Mouse (Mus musculus) forebrain, embryonic 16.5 days (tissue): ENCODE measurements around the gene Olfr802. TPM values are rescaled to one million over a fixed set of nuclear protein-coding genes. Genes with fewer than 3 reads are reported as not detected.

Experiments used
- microRNA-seq: library from miRNA; unstranded; fragments of <30 nt; microRNA quantifications from one replicate; pipeline ENCODE4, GENCODE M21; 2017
- polyA plus RNA-seq: library from polyadenylated mRNA; unstranded; fragments of >200 nt; fragmentation: Nextera tagmentation; extraction: Ambion mirVana; gene quantifications from 2 replicates; pipeline ENCODE4 v1.2.1, GENCODE M21; 2015

Olfr802 gene
- polyA plus RNA-seq, 1 experiment from 2014 or later = not detected

Small RNAs within 50 kb of the gene (microRNA-seq; reads per million reads assigned to microRNA genes)
- not detected for gene Gm24485

Other genes starting within 250 kb of the Olfr802 start
- not detected in 2 replicates for gene Olfr787, start 226.3 kb downstream of the Olfr802 start, polyA plus RNA-seq
- not detected in 2 replicates for gene Olfr788, start 217.2 kb downstream of the Olfr802 start, polyA plus RNA-seq
- not detected in 2 replicates for gene Olfr789, start 203.4 kb downstream of the Olfr802 start, polyA plus RNA-seq
- not detected in 2 replicates for gene Olfr790, start 189.7 kb downstream of the Olfr802 start, polyA plus RNA-seq
- not detected in 2 replicates for gene Olfr791, start 166.4 kb downstream of the Olfr802 start, polyA plus RNA-seq
- gene Olfr792, start 149.0 kb downstream of the Olfr802 start, polyA plus RNA-seq = not detected in 2 replicates
- gene Olfr794, start 120.5 kb downstream of the Olfr802 start, polyA plus RNA-seq = not detected in 2 replicates
- not detected in 2 replicates for gene Olfr796, start 75.6 kb downstream of the Olfr802 start, polyA plus RNA-seq
- not detected in 2 replicates for gene Olfr798, start 60.2 kb downstream of the Olfr802 start, polyA plus RNA-seq
- not detected in 2 replicates for gene Olfr799, start 50.7 kb downstream of the Olfr802 start, polyA plus RNA-seq
- gene Olfr800, start 30.5 kb downstream of the Olfr802 start, polyA plus RNA-seq = not detected in 2 replicates
- not detected in 2 replicates for gene Olfr801, start 14.3 kb downstream of the Olfr802 start, polyA plus RNA-seq
- not detected in 2 replicates for gene Olfr803, start 6.1 kb upstream of the Olfr802 start, polyA plus RNA-seq
- gene Olfr804, start 15.0 kb upstream of the Olfr802 start, polyA plus RNA-seq = not detected in 2 replicates
- not detected in 2 replicates for gene Olfr805, start 41.2 kb upstream of the Olfr802 start, polyA plus RNA-seq
- gene Olfr806, start 53.8 kb upstream of the Olfr802 start, polyA plus RNA-seq = not detected in 2 replicates
- gene Olfr807, start 69.6 kb upstream of the Olfr802 start, polyA plus RNA-seq = not detected in 2 replicates
- not detected in 2 replicates for gene Olfr808, start 77.3 kb upstream of the Olfr802 start, polyA plus RNA-seq
- not detected in 2 replicates for gene Olfr809, start 86.5 kb upstream of the Olfr802 start, polyA plus RNA-seq
- not detected in 2 replicates for gene Olfr810, start 106.7 kb upstream of the Olfr802 start, polyA plus RNA-seq
- not detected in 2 replicates for gene Olfr811, start 116.2 kb upstream of the Olfr802 start, polyA plus RNA-seq
- not detected in 2 replicates for gene Olfr812, start 157.9 kb upstream of the Olfr802 start, polyA plus RNA-seq
- gene Olfr813, start 167.2 kb upstream of the Olfr802 start, polyA plus RNA-seq = not detected in 2 replicates
- gene Olfr814, start 191.7 kb upstream of the Olfr802 start, polyA plus RNA-seq = not detected in 2 replicates
- gene Olfr815, start 217.7 kb upstream of the Olfr802 start, polyA plus RNA-seq = not detected in 2 replicates
- gene Olfr816, start 227.4 kb upstream of the Olfr802 start, polyA plus RNA-seq = not detected in 2 replicates